Mouse (Mus musculus) intestine, postnatal 0 days (tissue): ENCODE data around the gene Rpl26. TPM values are rescaled to one million over a fixed set of nuclear protein-coding genes. Genes with fewer than 3 reads are reported as not detected.

Source experiments
- ATAC-seq: fragments of 200-750 bp; cut with Nextera tagmentation; 2 replicates; pipeline ENCODE4 v1.8.0; 2017; ENCODE audit warnings: mild to moderate bottlenecking, moderate TSS enrichment, moderate library complexity
- H3K27ac ChIP-seq: fragments of 300-500 bp; sonication (generic); 2 replicates; pipeline ENCODE4 v1.5.1; 2014; ENCODE audit warnings: mild to moderate bottlenecking, low read depth, low read length, moderate library complexity
- H3K27me3 ChIP-seq: fragments of 300-500 bp; sonication (generic); replicated peaks from 2 replicates; pipeline ENCODE4 v1.6.1; 2014; ENCODE audit warnings: low read length, mixed read lengths; ENCODE audit not compliant: control insufficient read depth, insufficient read depth
- H3K36me3 ChIP-seq: fragments of 300-500 bp; sonication (generic); 2 replicates; pipeline ENCODE4 v1.6.1; 2014; ENCODE audit warnings: mild to moderate bottlenecking, moderate library complexity; ENCODE audit not compliant: control insufficient read depth, insufficient read depth
- H3K4me1 ChIP-seq: fragments of 300-500 bp; sonication (generic); replicated peaks from 2 replicates; pipeline ENCODE4 v1.6.1; 2014; ENCODE audit warnings: antibody characterized with exemption, low read length, mixed read lengths; ENCODE audit not compliant: control insufficient read depth, insufficient read depth
- H3K4me2 ChIP-seq: fragments of 300-500 bp; sonication (generic); replicated peaks from 2 replicates; pipeline ENCODE4 v1.6.1; 2014; ENCODE audit warnings: low read depth, mild to moderate bottlenecking, moderate library complexity
- H3K4me3 ChIP-seq: fragments of 300-500 bp; sonication (generic); 2 replicates; pipeline ENCODE4 v1.5.1; 2014; ENCODE audit warnings: low read depth, low read length
- H3K9ac ChIP-seq: fragments of 300-500 bp; sonication (generic); 2 replicates; pipeline ENCODE4 v1.6.1; 2014; ENCODE audit warnings: mild to moderate bottlenecking, low read depth, low read length
- H3K9me3 ChIP-seq: fragments of 300-500 bp; sonication (generic); 2 replicates; pipeline ENCODE4 v1.6.1; 2016; ENCODE audit warnings: mixed run types; ENCODE audit not compliant: control insufficient read depth
- CTCF ChIP-seq: sonication (generic); IDR thresholded peaks from 2 replicates; pipeline ENCODE4 v1.5.1; 2016; ENCODE audit warnings: low read depth, mild to moderate bottlenecking, control low read depth, antibody characterized with exemption, moderate library complexity
- WGBS: fragments of 180-500 bp; shearing (Covaris S2); extraction: QIAGEN DNeasy Blood & Tissue Kit; methylation state at CpG from one replicate; pipeline ENCODE4 v1.1.7; 2014; 5-methylcytosine and 5-hydroxymethylcytosine counted together
- polyA plus RNA-seq: library from polyadenylated mRNA; unstranded; fragments of >200 nt; fragmentation: Nextera tagmentation; extraction: Ambion mirVana; gene quantifications from 2 replicates; pipeline ENCODE4 v1.2.1, GENCODE M21; 2015

The Rpl26 gene
- polyA plus RNA-seq, 1 experiment from 2014 or later = 623 TPM

GRCm38 (mm10) chr11:68892233-68892832 is 9.1 kb upstream of the Rpl26 start:
- H3K4me1 ChIP-seq = no peaks in the 10 kb centered on the region
- no peak overlapping the region for H3K4me3 ChIP-seq
- ATAC-seq = no peak
- H3K36me3 ChIP-seq = no peaks in the 10 kb centered on the region
- no peak for TF ChIP-seq CTCF
- H3K27ac ChIP-seq = no peak overlapping the region
- no peak overlapping the region for H3K4me2 ChIP-seq
- no peak overlapping the region for H3K9ac ChIP-seq
- 60% methylated on average over 15 of the region's 15 CpGs for WGBS
- H3K9me3 ChIP-seq = no peaks in the 10 kb centered on the region
- H3K27me3 ChIP-seq = no peaks in the 10 kb centered on the region

GRCm38 (mm10) chr11:68893911-68894464 is 7.4 kb upstream of the Rpl26 start:
- 62% methylated on average over 12 of the region's 12 CpGs for WGBS
- no peak for TF ChIP-seq CTCF
- H3K4me2 ChIP-seq = no peak overlapping the region
- no peak overlapping the region for H3K9ac ChIP-seq
- no peaks in the 10 kb centered on the region for H3K4me1 ChIP-seq
- H3K27ac ChIP-seq = no peak overlapping the region
- H3K4me3 ChIP-seq = no peak overlapping the region
- ATAC-seq = no peak
- H3K9me3 ChIP-seq = no peaks in the 10 kb centered on the region
- no peaks in the 10 kb centered on the region for H3K27me3 ChIP-seq
- H3K36me3 ChIP-seq = no peaks in the 10 kb centered on the region

GRCm38 (mm10) chr11:68896247-68896646 is 5.1 kb upstream of the Rpl26 start:
- no peak overlapping the region for H3K27ac ChIP-seq

GRCm38 (mm10) chr11:68897120-68897519 is 4.3 kb upstream of the Rpl26 start:
- Histone ChIP-seq H3K4me1 (0 out of 2 replicates have a peak, but pooled peaks cover 3% of the 10 kb centered on the region), H3K9me3 (no peaks in the 10 kb centered on the region), H3K4me3 (no peak overlapping the region), H3K36me3 (no peaks in the 10 kb centered on the region), H3K9ac (no peak overlapping the region), H3K27ac (no peak overlapping the region), H3K27me3 (no peaks in the 10 kb centered on the region), H3K4me2 (no peak overlapping the region)
- 50% methylated on average over 4 of the region's 4 CpGs for WGBS
- ATAC-seq = no peak
- peak; percentile 85 for TF ChIP-seq CTCF

More at GRCm38 (mm10) chr11:68896247-68896646, 5.1 kb upstream of the Rpl26 start:
- Histone ChIP-seq H3K4me3 (no peak overlapping the region), H3K9ac (no peak overlapping the region), H3K4me2 (no peak overlapping the region), H3K9me3 (no peaks in the 10 kb centered on the region), H3K36me3 (no peaks in the 10 kb centered on the region), H3K4me1 (0 out of 2 replicates have a peak, but pooled peaks cover 3% of the 10 kb centered on the region), H3K27me3 (no peaks in the 10 kb centered on the region)
- TF ChIP-seq CTCF = no peak
- 84% methylated on average over 5 of the region's 5 CpGs for WGBS
- ATAC-seq = no peak

- Histone ChIP-seq H3K27me3 (no peaks in the 10 kb centered on the region), H3K36me3 (no peaks in the 10 kb centered on the region), H3K4me1 (0 out of 2 replicates have a peak, but pooled peaks cover 3% of the 10 kb centered on the region), H3K9me3 (no peaks in the 10 kb centered on the region), H3K27ac (no peak overlapping the region), H3K9ac (no peak overlapping the region), H3K4me2 (no peak overlapping the region), H3K4me3 (no peak overlapping the region)
- 71% methylated on average over 6 of the region's 6 CpGs for WGBS
- TF ChIP-seq CTCF = no peak
- no peak for ATAC-seq
Observed at GRCm38 (mm10) chr11:68897838-68898237, 3.5 kb upstream of the Rpl26 start.

GRCm38 (mm10) chr11:68898790-68899189 is 2.6 kb upstream of the Rpl26 start:
- 62% methylated on average over 6 of the region's 6 CpGs for WGBS
- Histone ChIP-seq H3K27me3 (no peaks in the 10 kb centered on the region), H3K4me2 (no peak overlapping the region), H3K4me3 (no peak overlapping the region), H3K36me3 (peaks cover 7% of the 10 kb centered on the region), H3K9me3 (no peaks in the 10 kb centered on the region), H3K9ac (no peak overlapping the region), H3K27ac (no peak overlapping the region), H3K4me1 (0 out of 2 replicates have a peak, but pooled peaks cover 3% of the 10 kb centered on the region)
- no peak for TF ChIP-seq CTCF
- no peak for ATAC-seq
